Mouse (Mus musculus): ENCODE data around the gene Pnkd. TPM values are rescaled to one million over a fixed set of nuclear protein-coding genes. Genes with fewer than 3 reads are reported as not detected.
"Not testable (repeated sequence)": the region's sequence is repeated elsewhere in the genome, so short reads cannot be mapped to it uniquely, and the experiment has no call there.

Pnkd gene
- polyA plus RNA-seq, 3 experiments from 2014 or later, result 90.4 to 101 (median 95.6) TPM

DNA sequence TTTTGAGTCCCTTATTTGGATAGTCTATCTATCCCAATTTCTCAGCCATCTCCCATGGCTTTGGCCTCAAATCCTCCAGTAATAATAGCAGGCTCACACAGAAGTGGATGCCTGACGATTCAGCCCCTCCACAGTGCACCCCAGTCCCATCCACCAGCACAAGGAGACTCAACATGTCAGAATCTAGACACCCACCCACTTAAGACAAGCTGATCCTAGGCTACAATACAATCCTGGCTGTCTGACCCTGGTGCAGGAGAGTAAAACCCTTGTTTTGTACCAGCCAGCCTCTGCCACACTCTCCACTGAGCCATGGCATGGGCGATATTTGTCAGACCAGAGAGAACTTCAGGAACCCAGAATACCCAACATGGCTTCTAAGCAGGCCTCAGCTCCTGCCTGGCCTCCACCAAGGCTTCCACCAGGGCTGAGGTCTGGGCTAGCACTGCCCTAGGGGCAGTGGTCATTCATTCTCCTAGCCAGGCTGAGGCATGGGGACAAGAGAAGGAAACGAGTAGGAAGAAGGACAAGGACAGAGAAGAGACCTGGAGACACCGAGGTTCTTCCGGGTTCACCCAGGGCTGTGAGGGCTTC, 13.5 kb downstream of the Pnkd start:
- ATAC-seq, result no peak

DNA sequence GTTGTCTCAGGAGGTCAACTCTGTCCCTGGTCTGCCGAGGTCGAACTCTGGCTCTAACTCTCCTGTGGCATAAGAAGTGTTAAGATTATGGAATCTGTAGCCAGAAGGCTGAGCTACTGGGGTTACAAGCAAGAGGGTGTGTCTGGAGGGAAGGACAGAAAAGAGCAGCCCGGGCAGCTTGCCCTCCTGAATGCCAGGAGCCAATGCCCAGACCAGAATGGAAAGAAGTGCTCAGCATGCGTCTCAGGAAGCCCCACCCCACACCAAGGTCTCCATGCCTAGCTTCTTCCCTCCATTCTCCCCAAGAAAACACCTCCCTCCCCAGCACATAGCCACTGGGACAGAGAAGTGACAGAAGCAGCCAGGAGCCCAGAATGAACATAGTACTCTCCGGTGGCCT, 14.3 kb downstream of the Pnkd start:
- no peak for ATAC-seq

DNA sequence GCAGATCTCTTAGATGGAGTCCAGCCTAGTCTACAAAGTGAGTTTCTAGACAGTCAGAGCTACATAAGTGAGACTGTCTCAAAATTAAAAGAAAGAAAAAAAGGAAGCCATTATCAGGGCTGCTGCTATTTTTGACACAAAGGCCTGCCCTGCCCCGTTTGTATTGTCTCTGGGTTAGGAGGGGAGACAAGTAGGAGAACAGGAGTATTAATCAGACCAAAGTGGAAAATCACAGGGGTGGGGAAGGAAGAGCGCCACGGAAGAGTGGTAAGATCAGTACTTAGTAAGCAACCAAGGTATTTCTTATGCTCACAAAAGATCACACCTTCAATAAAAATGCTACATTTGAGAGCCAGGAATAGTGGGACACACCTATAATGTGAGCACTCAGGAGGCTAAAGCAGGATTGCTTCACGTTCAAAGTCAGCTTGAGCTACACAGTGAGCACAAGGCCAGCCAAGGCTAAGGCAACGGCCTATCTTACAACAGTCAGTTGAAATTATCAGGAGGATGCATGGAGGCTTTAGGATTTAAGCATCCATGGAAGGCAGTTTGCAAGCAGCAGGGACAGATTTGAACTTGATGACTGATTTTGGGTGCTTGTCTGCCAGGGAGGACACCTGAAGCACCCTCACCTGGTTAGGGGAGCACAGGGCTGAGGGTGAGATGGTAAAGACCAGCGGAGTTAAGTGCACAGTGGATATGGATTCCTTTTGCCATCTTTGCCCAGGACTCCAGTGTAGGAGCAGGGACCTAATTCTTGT, 15.8 kb downstream of the Pnkd start:
- ATAC-seq, result no peak

DNA sequence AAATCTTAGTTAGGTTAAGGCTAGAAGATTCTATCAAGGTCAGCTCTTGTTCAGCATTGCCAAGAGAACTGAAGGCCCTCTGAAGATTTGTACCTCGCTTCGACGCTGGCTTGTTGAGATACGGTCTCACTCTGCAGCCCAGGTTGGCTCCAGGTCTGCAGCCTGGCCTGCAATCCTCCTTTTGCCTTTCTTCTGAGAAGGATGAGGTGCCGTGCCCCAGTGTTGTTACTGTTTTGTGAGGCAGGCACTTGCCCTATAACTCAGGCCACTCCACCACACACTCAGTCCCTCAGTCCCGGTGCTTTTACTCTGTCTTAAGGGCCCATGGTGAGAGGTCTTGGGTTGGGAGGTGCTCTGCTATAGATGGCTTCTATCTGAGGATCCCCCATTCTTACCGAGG, 17.5 kb downstream of the Pnkd start:
- no peak for ATAC-seq

DNA sequence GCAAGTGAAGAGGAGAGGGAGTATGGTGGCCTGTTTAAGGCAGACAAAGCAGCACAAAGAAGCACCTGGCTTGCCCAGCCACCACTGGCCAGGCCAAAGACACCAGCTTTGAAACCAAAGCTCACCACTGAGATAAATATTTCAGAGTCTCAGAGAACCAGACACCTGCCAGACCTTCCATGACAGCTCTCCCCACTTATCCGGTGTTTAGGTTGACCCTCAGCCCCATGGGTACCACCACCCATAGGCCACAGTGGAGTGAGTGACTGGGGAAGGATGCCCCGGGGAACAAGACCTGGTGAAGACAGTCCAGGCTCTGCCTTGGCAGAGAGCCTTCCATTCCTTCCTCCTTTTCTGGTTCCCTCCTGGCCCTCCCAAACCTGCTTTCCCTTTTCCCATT, 18.1 kb downstream of the Pnkd start:
- no peak for ATAC-seq

DNA sequence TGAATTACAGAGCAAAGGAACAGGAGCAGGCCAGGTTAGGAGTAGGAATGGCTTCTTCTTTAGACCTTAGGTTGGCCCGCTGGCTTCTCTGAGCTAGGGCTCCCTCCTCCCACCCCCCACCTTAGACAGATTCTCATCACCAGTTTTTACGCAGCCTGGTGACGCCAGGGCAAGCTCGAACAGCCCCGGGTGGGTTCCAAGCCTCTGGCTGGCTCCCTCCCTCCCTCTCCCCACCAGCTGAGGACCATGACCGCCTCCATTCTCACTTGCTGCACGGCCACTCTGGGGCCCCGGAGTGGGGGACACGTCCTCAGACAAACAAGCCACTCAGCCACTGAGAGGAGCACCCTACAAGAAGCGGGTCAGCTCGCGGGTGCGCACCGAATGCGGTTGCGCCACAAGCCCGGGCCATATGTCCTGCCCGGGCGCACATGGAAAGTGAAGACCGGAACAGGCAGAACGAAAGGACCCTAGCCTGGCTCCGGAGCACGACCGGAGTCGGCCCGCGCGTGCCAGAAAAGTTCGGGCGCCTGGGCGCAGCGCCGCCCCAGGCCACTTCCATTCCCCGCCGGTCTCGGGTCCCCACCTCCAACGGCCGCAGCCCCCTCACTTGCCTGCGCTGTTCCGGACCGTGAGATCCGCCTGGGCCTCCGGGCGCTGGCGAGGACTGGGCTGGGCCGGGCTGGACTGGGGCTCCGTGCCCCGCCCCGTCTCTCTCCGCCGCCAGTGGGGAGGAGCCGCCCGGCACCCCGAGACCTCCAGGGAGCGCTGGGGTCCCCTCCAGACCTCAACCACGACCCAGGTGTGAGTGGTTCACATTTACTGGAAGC, 19.0 kb downstream of the Pnkd start:
- peak; percentile 64 for ATAC-seq

DNA sequence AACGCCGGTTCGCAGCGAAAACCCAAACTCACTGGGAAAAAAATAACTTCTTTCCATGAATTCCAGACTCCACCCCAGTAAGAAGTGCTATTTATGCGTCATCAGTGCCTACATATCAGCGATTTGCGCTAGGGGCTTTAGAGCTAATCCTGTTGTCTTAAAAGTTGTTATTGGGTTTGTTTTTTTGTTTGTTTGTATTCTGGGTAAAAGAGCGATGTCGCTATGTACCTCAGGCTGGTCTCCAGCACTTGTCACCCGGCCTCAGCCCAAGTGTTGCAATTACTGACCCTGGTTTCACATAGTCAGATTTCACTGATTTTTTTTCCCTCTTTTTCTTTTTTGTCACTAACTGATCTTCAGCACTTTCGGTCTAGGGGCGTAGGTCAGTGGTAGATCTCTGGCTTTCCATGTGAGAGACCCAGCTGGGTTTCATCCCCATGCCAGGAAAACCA, 19.6 kb downstream of the Pnkd start:
- ATAC-seq, result peak; percentile 36

DNA sequence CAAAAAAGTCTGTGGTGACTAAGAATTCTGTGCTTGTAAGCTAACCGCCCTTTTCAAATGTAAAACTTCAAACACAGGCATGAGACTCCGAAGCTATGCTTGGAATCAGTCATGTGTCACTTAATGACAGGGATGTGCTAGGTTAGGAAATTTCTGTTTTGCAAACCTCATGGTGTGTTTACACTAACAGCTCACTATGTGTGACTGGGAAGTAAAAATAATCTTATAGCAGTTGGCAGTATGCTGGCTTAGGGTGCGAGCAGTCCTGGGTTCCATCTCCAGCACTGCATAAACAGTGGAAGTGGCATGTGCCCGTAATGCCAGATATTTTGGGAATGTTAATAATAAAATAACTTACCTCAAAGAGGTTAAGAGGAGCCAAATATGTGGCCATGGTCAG, 20.2 kb downstream of the Pnkd start:
- no peak for ATAC-seq

DNA sequence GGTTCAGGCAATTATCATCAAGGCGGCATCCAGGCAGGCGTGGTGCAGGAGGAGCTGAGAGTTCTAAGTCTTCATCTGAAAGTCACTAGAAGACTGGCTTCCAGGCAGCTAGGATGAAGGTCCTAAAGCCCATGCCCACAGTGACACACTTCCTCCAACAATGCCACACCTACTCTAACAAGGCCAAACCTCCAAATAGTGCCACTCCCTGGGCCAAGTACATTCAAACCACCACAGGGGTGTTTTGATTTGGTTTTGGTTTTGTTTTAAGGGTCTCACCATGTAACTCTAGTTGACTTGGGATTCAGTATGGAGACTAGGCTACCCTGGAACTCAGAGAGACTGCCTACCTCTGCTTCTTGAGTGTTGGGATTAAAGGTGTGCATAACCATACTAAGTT, 20.8 kb downstream of the Pnkd start, which contains the start of gene Tmbim1:
Gene Tmbim1 (minus strand): TSS at position 101 of the 400 bp plus-strand sequence.
- ATAC-seq, result no peak

DNA sequence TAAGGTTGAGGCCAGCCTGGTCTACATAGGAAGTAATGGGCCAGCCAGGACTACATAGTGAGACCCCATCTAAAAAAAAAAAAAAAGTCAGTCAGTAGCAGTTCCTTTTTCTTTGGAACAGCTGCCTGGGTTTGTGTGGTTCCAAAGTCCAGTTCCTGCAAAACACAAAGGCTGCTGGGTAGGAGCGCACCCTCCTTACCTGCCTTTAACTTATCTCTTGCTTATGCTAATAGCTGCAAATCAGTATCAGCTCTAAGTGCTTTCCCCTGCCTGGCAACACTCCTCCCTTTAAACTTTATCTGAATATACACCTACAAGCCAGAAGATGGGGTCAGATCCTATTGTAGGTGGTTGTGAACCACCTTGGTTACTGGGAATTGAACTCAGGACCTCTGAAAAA, 22.4 kb downstream of the Pnkd start:
- no peak for ATAC-seq

DNA sequence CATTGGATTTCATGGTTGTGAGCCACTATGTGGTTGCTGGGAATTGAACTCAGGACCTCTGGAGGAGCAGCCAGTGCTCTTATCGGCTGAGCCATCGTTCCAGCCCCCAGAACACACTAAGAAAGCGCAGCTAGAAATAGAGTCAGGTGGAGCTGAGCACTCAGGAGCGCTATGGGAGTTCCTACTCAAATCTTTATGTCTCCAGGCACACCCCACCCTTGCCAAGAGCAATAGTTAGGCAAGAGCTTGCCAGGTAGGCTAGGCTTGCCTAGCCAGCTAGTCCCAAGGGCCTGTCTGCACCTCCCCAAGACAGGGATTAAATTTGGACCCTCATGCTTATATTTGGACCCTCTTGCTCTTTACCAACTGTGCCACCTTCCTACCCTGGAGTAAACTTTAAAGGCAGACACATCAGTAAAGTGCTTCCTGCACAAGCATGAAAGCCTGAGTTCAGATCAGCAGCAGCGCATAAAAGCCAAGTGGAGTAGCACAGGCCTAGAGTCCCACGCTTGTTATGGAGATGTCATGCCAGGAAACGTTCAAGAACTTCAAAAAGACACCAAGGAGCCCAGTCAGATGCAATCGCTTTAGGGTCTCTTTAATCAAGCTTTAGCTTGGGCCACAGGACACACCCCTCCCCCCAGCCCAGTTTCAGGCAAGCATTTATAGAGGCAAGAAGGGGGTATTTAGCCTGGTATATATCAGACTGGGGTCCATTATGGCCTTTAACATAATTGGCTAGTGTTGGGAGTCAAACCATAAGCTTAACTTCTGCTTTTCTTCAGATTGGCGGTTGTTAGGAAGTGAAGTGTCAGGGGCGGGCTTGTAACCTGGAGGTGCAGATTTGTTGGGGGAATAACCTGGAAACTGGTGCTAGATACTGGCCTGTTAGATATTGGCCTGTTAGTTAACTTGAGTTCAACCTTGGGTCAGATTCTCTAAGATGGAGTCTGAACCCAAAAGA, 23.6 kb downstream of the Pnkd start:
- no peak for ATAC-seq

DNA sequence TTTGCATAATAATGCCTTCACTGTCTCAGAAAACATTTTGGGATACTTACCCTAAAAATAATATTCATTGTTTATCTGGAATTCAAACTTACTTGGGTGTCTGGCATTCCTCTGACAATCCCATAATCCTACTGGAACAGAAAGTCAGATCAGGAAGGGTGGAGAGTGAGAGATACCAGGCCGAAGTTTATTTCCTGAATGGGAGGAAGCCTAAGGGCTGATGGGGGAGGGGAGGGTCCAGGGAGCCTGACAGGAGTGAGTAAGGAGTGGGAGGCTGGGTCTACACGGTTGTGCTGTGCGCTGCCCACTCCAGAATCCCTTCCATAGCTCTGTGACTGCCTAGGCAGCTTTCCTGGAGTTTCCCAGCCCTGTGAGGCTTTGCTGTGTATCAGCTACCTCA, 25.0 kb downstream of the Pnkd start:
- no peak for ATAC-seq

DNA sequence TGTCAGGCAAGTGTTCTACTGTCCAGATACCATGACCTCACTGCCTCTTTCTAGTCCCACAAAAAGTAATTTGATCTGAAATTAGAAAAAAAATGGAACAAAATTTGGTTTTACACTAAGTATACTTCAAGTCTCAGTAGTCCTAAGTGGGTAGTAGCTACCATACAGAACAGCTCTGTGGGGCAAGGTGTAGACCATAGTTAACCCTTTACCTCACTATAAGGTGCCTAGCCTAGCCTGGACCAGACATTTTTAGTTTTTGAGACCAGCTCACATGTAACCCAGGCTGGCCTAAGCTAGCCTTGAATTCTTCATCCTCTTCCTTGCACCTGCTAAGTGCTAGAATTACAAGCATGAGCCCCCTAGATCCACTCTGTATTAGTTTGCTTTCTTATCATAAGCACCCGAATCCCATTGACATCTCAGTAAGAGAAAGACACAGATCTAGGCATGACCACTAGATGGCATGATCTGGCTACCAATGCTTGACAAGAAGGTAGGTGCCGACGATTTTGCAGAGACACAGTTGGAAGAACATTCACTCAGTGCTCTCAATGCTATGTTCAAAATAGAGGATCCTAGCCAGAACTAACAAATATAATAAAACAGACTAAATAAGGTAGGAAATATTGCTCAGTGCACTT, 28.4 kb downstream of the Pnkd start:
- peak; percentile 83 for ATAC-seq

DNA sequence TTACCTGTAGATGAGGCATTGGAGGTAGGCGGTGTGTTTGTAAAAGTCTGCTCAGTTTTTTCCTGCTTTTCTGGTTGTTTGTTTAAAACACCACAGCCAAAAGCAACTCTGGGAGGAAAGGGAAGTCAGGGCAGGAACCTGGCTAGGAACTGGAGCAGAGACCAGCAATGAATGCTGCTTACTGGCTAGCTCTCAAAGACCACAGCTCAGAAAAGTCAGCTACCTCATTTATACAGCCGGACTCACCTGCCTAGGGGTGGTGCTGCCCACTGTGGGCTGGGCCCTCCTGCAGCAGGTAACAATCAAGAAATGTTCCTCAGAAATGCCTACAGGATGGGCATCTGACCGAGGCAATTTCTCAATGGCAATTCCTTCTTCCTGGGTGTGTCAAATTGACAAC, 30.1 kb downstream of the Pnkd start:
- no peak for ATAC-seq

DNA sequence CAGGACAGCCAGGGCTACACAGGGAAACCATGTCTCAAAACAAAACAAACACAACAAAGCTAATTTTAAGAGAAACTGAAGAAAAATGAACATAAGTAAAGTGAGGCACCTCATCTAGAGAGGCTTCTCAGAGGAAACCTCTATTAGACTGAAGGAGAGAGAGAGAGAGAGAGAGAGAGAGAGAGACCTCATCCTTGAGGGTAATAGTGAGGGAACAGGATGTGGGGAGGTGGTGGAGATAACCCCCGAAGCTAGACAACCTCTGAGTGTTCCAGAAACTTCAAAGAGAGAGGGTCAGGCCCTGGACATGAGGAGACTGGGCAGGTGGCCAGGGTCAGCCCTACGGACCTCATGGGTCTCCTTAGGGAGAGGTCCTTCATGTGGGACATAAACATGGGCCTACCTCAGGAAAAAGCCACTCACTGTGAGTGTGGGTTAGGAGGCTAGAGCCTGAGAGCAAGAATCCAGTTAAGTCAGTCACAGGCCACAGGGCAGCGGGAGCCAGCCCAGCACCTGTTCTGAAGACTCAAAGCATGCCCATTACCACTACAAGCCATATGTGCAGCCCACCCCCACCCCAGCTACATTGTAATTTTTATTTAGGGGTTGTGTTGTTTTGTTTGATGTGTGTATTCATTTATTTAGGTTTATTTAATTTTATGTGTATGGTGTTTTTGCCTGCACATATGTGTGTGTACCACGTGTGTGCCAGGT, 31.5 kb downstream of the Pnkd start:
- peak; percentile 48 for ATAC-seq

DNA sequence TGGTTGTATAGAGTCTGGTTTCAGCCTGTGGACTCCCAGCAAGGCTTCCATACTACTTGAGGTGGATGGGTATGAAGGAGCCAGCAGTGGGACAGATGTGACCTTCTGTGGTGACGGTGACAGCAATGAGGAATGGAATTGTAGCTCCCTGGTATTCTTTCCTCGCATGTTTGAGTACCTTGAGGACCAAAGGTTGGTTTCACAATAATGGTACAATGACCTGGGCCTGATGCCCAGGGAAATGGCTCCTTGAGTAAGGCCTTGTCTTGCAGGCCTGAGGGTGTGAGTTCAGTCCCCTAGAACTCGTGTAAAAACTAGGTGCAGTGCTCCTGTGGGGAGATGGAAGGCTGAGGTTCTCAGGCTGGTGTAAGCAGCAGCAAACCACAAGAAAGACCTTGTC, 34.0 kb downstream of the Pnkd start:
- ATAC-seq, result no peak

DNA sequence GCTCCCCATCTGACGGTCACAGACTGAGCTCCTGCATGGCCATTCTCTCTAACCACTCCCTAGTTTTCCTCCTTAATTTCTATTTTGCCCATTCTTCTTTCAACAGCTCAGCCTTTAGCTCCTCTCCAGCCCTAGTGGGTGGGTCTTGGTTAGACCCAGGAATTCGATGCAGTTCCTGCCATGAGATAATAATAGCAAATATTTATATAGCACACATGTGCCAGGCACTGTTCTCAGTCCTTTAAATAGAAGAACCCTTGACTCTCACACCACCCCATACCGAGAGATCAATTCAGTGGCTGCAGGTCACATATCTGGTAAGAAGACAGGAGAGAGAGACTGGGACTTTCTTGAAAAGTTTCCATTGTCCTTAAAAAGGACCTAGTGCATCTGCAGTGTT, 36.7 kb downstream of the Pnkd start:
- no peak for ATAC-seq

DNA sequence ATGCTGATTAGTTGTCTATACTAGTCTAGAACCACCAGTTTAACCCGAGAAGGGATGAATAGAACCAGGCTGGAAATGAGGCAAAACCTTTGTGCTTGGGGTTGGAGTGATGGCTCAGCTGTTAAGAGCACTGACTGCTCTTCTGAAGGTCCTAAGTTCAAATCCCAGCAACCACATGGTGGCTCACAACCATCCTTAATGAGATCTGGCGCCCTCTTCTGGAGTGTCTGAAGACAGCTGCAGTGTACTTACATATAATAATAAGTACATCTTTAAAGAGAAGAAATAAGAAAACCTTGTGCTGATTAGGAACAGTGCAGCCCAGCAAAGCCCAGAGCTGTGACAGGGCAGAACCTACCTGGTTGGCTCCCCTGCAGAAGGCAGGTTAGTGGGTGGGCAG, 42.2 kb downstream of the Pnkd start:
- ATAC-seq, result not testable (repeated sequence)

DNA sequence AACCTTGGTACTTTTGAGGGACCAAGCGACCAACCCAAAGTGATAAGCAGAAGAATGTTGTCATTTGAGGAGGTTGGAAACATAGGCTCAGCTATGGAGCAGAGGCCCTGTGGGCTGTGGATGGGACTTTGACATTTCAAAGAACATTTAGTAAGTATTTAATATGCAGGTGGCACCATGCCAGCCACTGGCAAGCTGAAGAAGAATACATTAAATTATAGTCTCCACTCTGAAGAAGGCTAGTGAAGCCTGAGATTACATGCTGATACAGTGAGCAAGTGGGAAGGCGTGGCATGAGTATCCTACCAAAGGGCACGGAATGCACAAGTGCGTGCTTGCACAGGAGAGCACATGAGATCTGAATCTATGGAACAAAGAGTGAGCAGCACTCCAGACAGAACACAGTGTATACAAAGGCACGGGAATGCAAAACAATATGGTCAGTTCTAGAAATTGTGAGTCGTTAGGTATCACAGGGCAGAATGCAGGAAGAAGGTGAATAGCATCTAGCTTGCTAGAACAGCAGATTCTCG, 45.2 kb downstream of the Pnkd start:
- ATAC-seq, result no peak

DNA sequence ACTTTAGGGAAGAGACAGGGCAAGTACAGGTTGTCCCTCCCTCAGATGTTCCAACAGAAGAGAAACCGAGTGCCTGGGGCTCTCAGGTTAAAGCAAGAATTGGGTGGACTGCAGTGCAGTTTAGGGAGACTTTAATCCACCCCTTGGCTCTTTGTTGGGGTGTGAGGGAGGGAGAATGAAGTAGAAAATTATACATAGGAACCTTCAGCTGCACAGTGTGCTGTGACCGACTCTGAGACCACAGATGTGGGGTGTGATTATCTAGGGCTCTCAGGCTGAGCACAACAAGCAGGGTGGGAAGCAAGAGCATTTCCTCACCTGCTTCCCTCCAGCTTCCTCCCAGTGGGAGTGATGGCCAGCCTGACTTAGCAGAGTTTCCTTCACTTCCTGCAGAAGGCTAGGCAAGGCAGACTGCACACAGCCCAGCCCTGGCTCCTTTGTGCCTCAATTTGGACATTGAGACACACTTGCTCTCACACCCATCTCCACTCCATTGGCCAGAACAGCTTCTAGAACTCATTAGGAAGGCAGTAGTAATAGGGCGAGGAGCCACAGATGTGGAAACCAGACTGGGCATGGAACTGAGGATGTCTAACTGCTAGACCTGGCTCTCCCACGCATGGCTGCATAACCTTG, 46.4 kb downstream of the Pnkd start:
- no peak for ATAC-seq

All from inflammation-experienced regulatory T-cells, adult 6 months (primary cell).